Mouse (Mus musculus) lung, postnatal 25 days (tissue): ENCODE results near the gene Ncoa5.
A peak's percentile ranks its signal among the peaks of the same experiment; 100 is the strongest.

Experiments used
- DNase-seq: peaks from one replicate; pipeline ENCODE4 v3.0.0; 2022; ENCODE audit warnings: low spot score

The Ncoa5 gene

GRCm38 (mm10) chr2:164994659-164995428 lies 39.8 kb downstream of the Ncoa5 start:
- DNase-seq, result no peak

GRCm38 (mm10) chr2:164994156-164994555 lies 40.5 kb downstream of the Ncoa5 start:
- DNase-seq, result no peak

GRCm38 (mm10) chr2:164991808-164992207 lies 42.9 kb downstream of the Ncoa5 start:
- no peak for DNase-seq

- no peak for DNase-seq
Measured at GRCm38 (mm10) chr2:164991111-164991510, 43.6 kb downstream of the Ncoa5 start.

- DNase-seq, result no peak
Measured at GRCm38 (mm10) chr2:164988777-164989176, 45.9 kb downstream of the Ncoa5 start.

- DNase-seq, result no peak
Measured at GRCm38 (mm10) chr2:164986371-164987027, 48.2 kb downstream of the Ncoa5 start.

- DNase-seq, result no peak
Measured at GRCm38 (mm10) chr2:164985962-164986361, 48.7 kb downstream of the Ncoa5 start.

GRCm38 (mm10) chr2:164979749-164980148 lies 54.9 kb downstream of the Ncoa5 start:
- peak; percentile 16 for DNase-seq

- no peak for DNase-seq
Measured at GRCm38 (mm10) chr2:164975611-164976010, 59.1 kb downstream of the Ncoa5 start.

- no peak for DNase-seq
Measured at GRCm38 (mm10) chr2:164972646-164973045, 62.0 kb downstream of the Ncoa5 start.

- DNase-seq, result no peak
Measured at GRCm38 (mm10) chr2:164970631-164971196, 64.0 kb downstream of the Ncoa5 start.

GRCm38 (mm10) chr2:164969348-164969781 lies 65.3 kb downstream of the Ncoa5 start:
- no peak for DNase-seq

GRCm38 (mm10) chr2:164968451-164968851 lies 66.2 kb downstream of the Ncoa5 start:
- peak; percentile 56 for DNase-seq

GRCm38 (mm10) chr2:164967761-164968440 lies 66.8 kb downstream of the Ncoa5 start:
- no peak for DNase-seq

GRCm38 (mm10) chr2:164967193-164967592 lies 67.5 kb downstream of the Ncoa5 start:
- DNase-seq, result no peak

- DNase-seq, result no peak
Measured at GRCm38 (mm10) chr2:164966381-164966780, 68.3 kb downstream of the Ncoa5 start.

GRCm38 (mm10) chr2:164964981-164965380 lies 69.7 kb downstream of the Ncoa5 start:
- DNase-seq, result no peak

GRCm38 (mm10) chr2:164964242-164964894 lies 70.3 kb downstream of the Ncoa5 start:
- DNase-seq, result no peak

- no peak for DNase-seq
Measured at GRCm38 (mm10) chr2:164962183-164962580, 72.5 kb downstream of the Ncoa5 start.

- DNase-seq, result peak; percentile 23
Measured at GRCm38 (mm10) chr2:164961506-164962182, 73.0 kb downstream of the Ncoa5 start.

GRCm38 (mm10) chr2:164960716-164961441 lies 73.8 kb downstream of the Ncoa5 start, which contains the start of gene Slc12a5:
Slc12a5 (plus strand) TSS chr2:164960802.
- DNase-seq, result peak; percentile 42
